Mouse (Mus musculus) MEL (cell line): ENCODE measurements around the gene Emd. TPM values are rescaled to one million over a fixed set of nuclear protein-coding genes. Genes with fewer than 3 reads are reported as not detected.

Experiments
- DNase-seq: peaks from one replicate; pipeline ENCODE4 v3.0.0; 2011; ENCODE audit warnings: low read depth, low spot score
- H3K27ac ChIP-seq: 2 replicates; pipeline ENCODE4 v1.5.1; 2012; ENCODE audit warnings: low read depth, mild to moderate bottlenecking, control low read depth, low read length, moderate library complexity; ENCODE audit not compliant: control insufficient read depth
- H3K27me3 ChIP-seq, 2 experiments: fragments of 150-350 bp in 1 of 2; sonication (generic) in 1 of 2; 2 replicates each; pipeline ENCODE4 v1.6.1; 2012; ENCODE audit warnings: low read length in 2 of 2, mild to moderate bottlenecking in 2 of 2, improper control_type of control experiment in 1 of 2, moderate library complexity in 1 of 2; ENCODE audit not compliant: insufficient read depth in 2 of 2, control insufficient read depth in 1 of 2
- H3K36me3 ChIP-seq, 2 experiments: 2 replicates each; pipeline ENCODE4 v1.6.1; 2012 to 2014; ENCODE audit warnings: low read length in 2 of 2, improper control_type of control experiment in 1 of 2, inconsistent platforms in 1 of 2, mild to moderate bottlenecking in 1 of 2; ENCODE audit not compliant: insufficient read depth in 2 of 2, control insufficient read depth in 1 of 2
- H3K4me1 ChIP-seq, 2 experiments: fragments of 150-350 bp in 1 of 2; sonication (generic) in 1 of 2; 2 replicates each; pipeline ENCODE4 v1.6.1; 2012; ENCODE audit warnings: low read length in 2 of 2, improper control_type of control experiment in 1 of 2, mild to moderate bottlenecking in 1 of 2; ENCODE audit not compliant: insufficient read depth in 2 of 2, control insufficient read depth in 1 of 2
- H3K4me3 ChIP-seq, 2 experiments: fragments of 150-350 bp in 1 of 2; sonication (generic) in 1 of 2; 2 replicates each; pipeline ENCODE4 v1.5.1; 2012; ENCODE audit warnings: low read depth in 2 of 2, low read length in 2 of 2, mild to moderate bottlenecking in 2 of 2, moderate library complexity in 2 of 2, control low read depth in 1 of 2, improper control_type of control experiment in 1 of 2; ENCODE audit not compliant: control insufficient read depth in 1 of 2, insufficient read depth in 1 of 2
- H3K79me2 ChIP-seq: 2 replicates; pipeline ENCODE4 v1.6.1; 2012; ENCODE audit warnings: mild to moderate bottlenecking, low read length, moderate library complexity; ENCODE audit not compliant: control insufficient read depth, poor library complexity, insufficient read depth
- H3K9ac ChIP-seq: 2 replicates; pipeline ENCODE4 v1.6.1; 2012; ENCODE audit warnings: low read depth, mild to moderate bottlenecking, control low read depth, low read length, moderate library complexity; ENCODE audit not compliant: control insufficient read depth, poor library complexity, severe bottlenecking
- H3K9me3 ChIP-seq: fragments of 150-350 bp; sonication (generic); replicated peaks from 2 replicates; pipeline ENCODE4 v1.6.1; 2012; ENCODE audit warnings: mild to moderate bottlenecking, low read length, improper control_type of control experiment, moderate library complexity; ENCODE audit not compliant: insufficient read depth
- BHLHE40 ChIP-seq: IDR thresholded peaks from 2 replicates; pipeline ENCODE4 v1.6.1; 2012; ENCODE audit warnings: low read depth, mild to moderate bottlenecking, inconsistent platforms, low read length, improper control_type of control experiment, borderline replicate concordance
- CHD2 ChIP-seq: IDR thresholded peaks from 2 replicates; pipeline ENCODE4 v1.6.1; 2011; ENCODE audit warnings: low read length, improper control_type of control experiment
- ETS1 ChIP-seq: IDR thresholded peaks from 2 replicates; pipeline ENCODE4 v1.6.1; 2012; ENCODE audit warnings: low read depth, mild to moderate bottlenecking, inconsistent platforms, low read length, improper control_type of control experiment, moderate library complexity
- HCFC1 ChIP-seq: IDR thresholded peaks from 2 replicates; pipeline ENCODE4 v1.6.1; 2012; ENCODE audit warnings: low read depth, mild to moderate bottlenecking, inconsistent platforms, low read length, improper control_type of control experiment, moderate library complexity
- JUND ChIP-seq: IDR thresholded peaks from 2 replicates; pipeline ENCODE4 v1.6.1; 2011; ENCODE audit warnings: low read depth, mild to moderate bottlenecking, improper control_type of control experiment, low read length
- KAT2A ChIP-seq: conservative IDR thresholded peaks from 2 replicates; pipeline ENCODE4 v1.6.1; 2012; ENCODE audit warnings: low read depth, low read length, improper control_type of control experiment, inconsistent platforms
- MAX ChIP-seq: IDR thresholded peaks from 2 replicates; pipeline ENCODE4 v1.6.1; 2011; ENCODE audit warnings: low read length, improper control_type of control experiment
- MAZ ChIP-seq: IDR thresholded peaks from 2 replicates; pipeline ENCODE4 v1.6.1; 2012; ENCODE audit warnings: low read depth, mild to moderate bottlenecking, inconsistent platforms, low read length, improper control_type of control experiment
- MYC ChIP-seq: IDR thresholded peaks from 2 replicates; pipeline ENCODE4 v1.6.1; 2011; ENCODE audit warnings: low read depth, mild to moderate bottlenecking, low read length, improper control_type of control experiment, moderate library complexity
- NELFE ChIP-seq: IDR thresholded peaks from 2 replicates; pipeline ENCODE4 v1.6.1; 2011; ENCODE audit warnings: low read depth, low read length, improper control_type of control experiment
- NRF1 ChIP-seq: IDR thresholded peaks from 2 replicates; pipeline ENCODE4 v1.6.1; 2014; ENCODE audit warnings: low read depth, mild to moderate bottlenecking, inconsistent platforms, low read length, improper control_type of control experiment, moderate library complexity; ENCODE audit not compliant: poor library complexity, insufficient read depth, severe bottlenecking
- POLR2A ChIP-seq, 2 experiments: IDR thresholded peaks; 2 replicates each; pipeline ENCODE4 v1.6.1; 2011 to 2012; ENCODE audit warnings: low read length in 2 of 2, mild to moderate bottlenecking in 2 of 2, control low read depth in 1 of 2, improper control_type of control experiment in 1 of 2, low read depth in 1 of 2, moderate library complexity in 1 of 2; ENCODE audit not compliant: control insufficient read depth in 1 of 2, insufficient read depth in 1 of 2, poor library complexity in 1 of 2
- POLR2AphosphoS2 ChIP-seq: IDR thresholded peaks from 2 replicates; pipeline ENCODE4 v1.6.1; 2011; ENCODE audit warnings: low read length, improper control_type of control experiment
- POLR2AphosphoS5 ChIP-seq: IDR thresholded peaks from 2 replicates; pipeline ENCODE4 v1.6.1; 2012; ENCODE audit warnings: low read depth, borderline replicate concordance, mild to moderate bottlenecking, inconsistent platforms, low read length, moderate library complexity, mixed read lengths
- RAD21 ChIP-seq: IDR thresholded peaks from 2 replicates; pipeline ENCODE4 v1.6.1; 2011; ENCODE audit warnings: mild to moderate bottlenecking, low read depth, low read length, improper control_type of control experiment
- TAL1 ChIP-seq: IDR thresholded peaks from 2 replicates; pipeline ENCODE4 v1.6.1; 2012; ENCODE audit warnings: mild to moderate bottlenecking, inconsistent platforms, low read length, moderate library complexity, mixed read lengths
- TBP ChIP-seq: IDR thresholded peaks from 2 replicates; pipeline ENCODE4 v1.8.0; 2011; ENCODE audit warnings: low read depth, low read length, improper control_type of control experiment
- TCF12 ChIP-seq: IDR thresholded peaks from 2 replicates; pipeline ENCODE4 v1.6.1; 2014; ENCODE audit warnings: low read depth, mild to moderate bottlenecking, inconsistent platforms, low read length, improper control_type of control experiment, moderate library complexity
- USF2 ChIP-seq, 2 experiments: IDR thresholded peaks; 2 replicates each; pipeline ENCODE4 v1.6.1; 2011 to 2012; ENCODE audit warnings: improper control_type of control experiment in 2 of 2, low read length in 2 of 2, borderline replicate concordance in 1 of 2, inconsistent platforms in 1 of 2, low read depth in 1 of 2, mild to moderate bottlenecking in 1 of 2; ENCODE audit not compliant: insufficient read depth in 1 of 2
- ZMIZ1 ChIP-seq: IDR thresholded peaks from 2 replicates; pipeline ENCODE4 v1.6.1; 2012; ENCODE audit warnings: low read depth, mild to moderate bottlenecking, inconsistent platforms, low read length, improper control_type of control experiment, moderate library complexity
- ZNF384 ChIP-seq: IDR thresholded peaks from 2 replicates; pipeline ENCODE4 v1.6.1; 2012; ENCODE audit warnings: low read depth, mild to moderate bottlenecking, inconsistent platforms, low read length, improper control_type of control experiment
- polyA plus RNA-seq, 2 experiments: library from polyadenylated mRNA; stranded (reverse) in 1 of 2; unstranded in 1 of 2; fragments of >175 nt in 1 of 2; fragments of >200 nt in 1 of 2; gene quantifications; 2 replicates each; pipeline versions ENCODE4 v1.2.1 to v1.2.4; 2012; ENCODE audit warnings: low replicate concordance in 2 of 2, low read depth in 1 of 2; ENCODE audit not compliant: insufficient read length in 2 of 2, insufficient read depth in 1 of 2, missing spikeins in 1 of 2
- total RNA-seq: library from RNA; depleted of rRNA; stranded (reverse); fragments of 300-350 nt; gene quantifications from 2 replicates; pipeline ENCODE4 v1.2.3, GENCODE M21; 2012; rRNA removed

Emd gene
- 52.2 and 55.5 TPM in 2 replicates for total RNA-seq
- 100 to 1,000 TPM; 130 to 157 TPM for polyA plus RNA-seq

DNA sequence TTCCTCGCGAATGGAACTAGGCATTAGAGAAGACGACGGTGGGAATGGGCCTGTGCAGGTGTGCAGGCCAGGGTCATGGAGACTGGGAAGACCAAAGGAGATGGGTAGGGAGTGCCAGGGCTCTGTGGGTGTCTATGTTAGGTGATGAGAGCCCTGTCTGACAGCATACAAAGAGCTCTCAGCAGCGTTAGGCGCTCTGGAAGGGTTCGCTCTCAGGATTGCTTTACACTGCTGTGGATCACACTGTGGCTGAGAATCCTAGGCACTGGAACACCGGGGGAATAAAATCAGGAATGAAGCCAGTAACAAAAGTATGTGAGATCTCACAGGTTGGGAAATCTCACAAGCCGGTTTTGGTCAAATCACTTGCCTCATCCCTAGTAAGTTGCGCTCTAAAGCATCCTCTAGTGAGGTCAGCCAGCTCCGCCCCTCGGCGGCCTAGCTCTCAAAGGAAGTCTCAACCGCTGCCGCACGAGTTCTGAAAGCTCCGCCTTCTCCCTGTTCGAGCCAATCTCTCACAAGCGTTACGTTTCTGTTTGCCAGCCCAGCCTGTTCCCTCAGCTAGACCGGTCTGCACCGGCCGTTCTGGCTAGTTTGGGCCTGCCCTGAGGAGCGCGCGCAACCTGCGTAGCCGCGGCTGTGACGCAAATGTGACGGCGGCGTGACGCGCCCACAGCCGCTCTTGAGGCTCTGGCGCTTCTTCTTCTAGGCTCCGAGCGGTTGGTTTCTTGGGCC lies at the start of gene Emd:
Gene Emd, plus strand, starts transcription at position 535 of the 735 bp plus-strand sequence.
- Histone ChIP-seq H3K4me3 (peak within 1 kb of the TSS; percentile 82 to 93), H3K27me3 (no peaks in the 10 kb centered on the region), H3K9me3 (no peaks in the 10 kb centered on the region), H3K36me3 (peaks cover 0 to 12% of the 10 kb centered on the region in 2 experiments; a peak in 3 of 4 replicates), H3K9ac (peak within 1 kb of the TSS; percentile 98), H3K4me1 (peaks cover 0 to 8% of the 10 kb centered on the region in 2 experiments; a peak in 2 of 4 replicates), H3K79me2 (peaks cover 12% of the 10 kb centered on the region), H3K27ac (peak within 1 kb of the TSS; percentile 92)
- DNase-seq: peak; percentile 94
- TF ChIP-seq JUND (no peak), BHLHE40 (no peak), POLR2A (IDR thresholded peaks at IDR 0.05; ENCODE audit: control insufficient read depth in 1 of 2, insufficient read depth in 1 of 2, low read depth in 1 of 2, low read length in 2 of 2, poor library complexity in 1 of 2) (peak in 1 of 2 experiments; percentile 78; a peak in 1 of 4 replicates), POLR2AphosphoS5 (no peak), ZMIZ1 (peak; percentile 50; the same call in 1 of the 2 replicates), TBP (peak; percentile 51; the same call in 1 of the 2 replicates), TAL1 (no peak), KAT2A (no peak; the same call in 1 of the 2 replicates), ZNF384 (no peak), USF2 (IDR thresholded peaks at IDR 0.05; ENCODE audit: borderline replicate concordance in 1 of 2, insufficient read depth in 1 of 2, low read depth in 1 of 2, low read length in 2 of 2) (no peak), MYC (0 out of 2 replicates have a peak, but pooled peaks have one; percentile 58), MAZ (no peak), MAX (no peak), NRF1 (peak; percentile 71), TCF12 (peak; percentile 31; the same call in 1 of the 2 replicates), NELFE (peak; percentile 74), POLR2AphosphoS2 (peak; percentile 55; the same call in 1 of the 2 replicates), HCFC1 (peak; percentile 78), RAD21 (no peak), CHD2 (no peak), ETS1 (peak; percentile 41; the same call in 1 of the 2 replicates)
